Mouse (Mus musculus): ENCODE results near the gene Rgr.

- TF ChIP-seq CTCF (conservative IDR thresholded peaks at IDR 0.05; ENCODE audit: insufficient read depth, insufficient read length, low read depth, low read length), result no peak
- TF ChIP-seq POLR2A (IDR thresholded peaks at IDR 0.05; ENCODE audit: low read depth, low read length), result no peak
Measured at GRCm38 (mm10) chr14:37013644-37014043, 35.1 kb downstream of the Rgr start.

Measured in kidney, adult 2 months (tissue).